Mouse (Mus musculus): ENCODE results near the gene Errfi1.

Gene Errfi1

DNA sequence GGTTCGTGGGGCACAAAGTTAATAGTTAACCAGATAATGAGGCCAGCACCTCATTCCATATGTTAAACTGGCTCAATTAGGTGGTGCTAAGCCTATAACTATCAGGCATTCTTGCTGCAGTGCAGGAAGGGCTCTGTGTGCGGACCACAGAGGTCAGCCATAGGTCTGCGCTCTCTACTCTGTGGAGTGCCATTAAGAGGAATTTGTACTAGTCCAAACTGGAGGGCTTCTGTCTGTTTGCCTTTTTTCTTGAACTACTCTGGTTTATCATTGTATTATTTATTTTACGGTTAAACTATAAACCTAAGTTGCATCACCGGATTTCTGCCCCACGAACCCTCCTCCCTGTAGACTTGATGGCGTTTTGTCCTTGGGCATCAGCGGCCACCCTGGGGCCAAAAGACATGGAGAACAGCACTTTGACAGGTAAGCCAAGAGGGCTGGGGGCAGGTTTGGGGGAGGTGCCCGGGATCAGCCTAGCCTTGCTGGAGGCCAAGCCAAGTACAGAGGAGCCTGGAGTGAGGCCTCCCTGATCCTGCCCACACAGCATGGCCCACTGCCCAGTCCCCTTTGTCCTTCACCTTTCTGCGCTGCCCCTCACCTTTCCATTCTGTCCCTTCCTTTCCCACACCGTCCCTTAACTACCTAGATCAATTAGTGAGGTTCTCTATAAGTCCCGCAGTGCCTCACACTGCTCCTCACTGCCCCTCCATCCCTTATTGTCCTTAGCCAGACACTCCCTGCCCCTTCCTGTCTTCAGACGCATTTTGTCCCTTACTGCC, at the start of gene Errfi1:
TSS of gene Errfi1 (plus strand) at position 240 of the 782 bp plus-strand sequence.
- DNase-seq: peak; percentile 23 to 34

DNA sequence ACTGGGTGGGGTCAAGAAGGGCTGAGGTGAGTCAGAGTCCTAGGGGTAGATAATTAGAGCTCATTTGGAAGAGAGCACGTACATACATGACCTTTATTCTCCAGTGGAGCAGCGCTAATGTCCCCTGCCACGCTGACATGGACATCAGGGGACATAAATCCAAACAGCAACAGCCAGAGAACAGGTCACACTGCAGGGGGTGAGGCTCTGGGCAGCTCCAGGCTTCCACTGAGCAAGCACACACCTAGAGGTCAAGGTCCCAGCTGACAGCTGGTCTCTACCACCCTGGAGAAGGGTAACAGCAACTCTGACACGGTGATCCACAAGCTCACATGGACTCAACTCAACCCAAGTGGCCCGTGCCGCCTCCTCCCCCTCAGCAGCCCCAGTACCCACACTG, 49.5 kb upstream of the Errfi1 start:
- DNase-seq: no peak

DNA sequence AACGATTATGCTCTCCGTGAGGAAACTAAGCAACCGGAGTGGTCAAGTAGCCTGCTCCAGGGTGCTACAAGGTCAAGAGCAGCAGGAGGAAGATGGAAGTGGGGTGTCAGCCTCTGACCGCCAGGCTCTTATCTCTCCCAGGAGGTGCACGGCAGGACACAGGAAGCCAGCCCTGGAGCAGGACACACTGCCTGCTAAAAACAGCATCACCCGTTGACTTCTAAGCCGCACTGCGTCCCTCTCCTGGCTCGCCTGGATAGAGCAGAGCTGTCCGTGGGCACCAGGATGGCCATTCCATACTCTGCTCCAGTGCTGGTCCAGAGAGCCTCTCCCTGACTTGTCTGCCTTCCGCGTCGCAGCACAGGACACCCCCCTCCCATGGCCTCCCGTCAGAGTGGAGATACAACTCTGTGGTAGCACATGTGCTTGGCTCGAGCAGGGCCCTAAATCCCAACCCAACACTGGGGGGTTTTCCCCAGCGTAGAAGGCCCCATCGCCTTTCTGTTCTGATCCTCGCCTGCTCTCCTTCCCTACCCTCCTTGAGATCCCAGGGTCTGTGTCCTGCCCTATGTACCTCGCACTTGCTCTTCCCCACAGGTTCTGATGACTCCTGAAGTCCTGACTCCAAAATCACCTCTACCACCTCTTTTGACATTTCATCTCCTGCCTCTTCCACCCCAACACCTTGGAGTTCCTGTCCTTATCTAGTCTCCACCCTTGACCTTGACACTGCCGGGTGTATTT, 45.8 kb upstream of the Errfi1 start:
- no peak for DNase-seq

DNA sequence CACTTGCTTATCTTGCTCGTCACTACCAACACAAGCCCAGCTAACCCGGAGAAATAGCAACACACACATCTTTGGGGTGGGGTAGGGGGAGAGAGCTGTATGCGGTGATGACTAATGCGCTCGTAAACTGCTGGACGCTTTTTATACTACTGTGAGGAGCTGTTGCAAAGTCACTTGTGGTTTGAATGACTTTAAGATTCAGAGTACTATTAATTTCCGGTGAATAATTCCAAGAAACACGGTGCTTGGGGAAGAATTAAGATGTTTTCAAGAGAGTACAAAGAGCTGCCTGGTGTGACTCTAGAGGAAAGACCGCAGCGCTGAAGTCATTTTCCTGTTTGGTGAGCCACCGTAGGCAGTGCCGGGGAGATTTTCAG, 45.3 kb upstream of the Errfi1 start:
- DNase-seq: no peak

DNA sequence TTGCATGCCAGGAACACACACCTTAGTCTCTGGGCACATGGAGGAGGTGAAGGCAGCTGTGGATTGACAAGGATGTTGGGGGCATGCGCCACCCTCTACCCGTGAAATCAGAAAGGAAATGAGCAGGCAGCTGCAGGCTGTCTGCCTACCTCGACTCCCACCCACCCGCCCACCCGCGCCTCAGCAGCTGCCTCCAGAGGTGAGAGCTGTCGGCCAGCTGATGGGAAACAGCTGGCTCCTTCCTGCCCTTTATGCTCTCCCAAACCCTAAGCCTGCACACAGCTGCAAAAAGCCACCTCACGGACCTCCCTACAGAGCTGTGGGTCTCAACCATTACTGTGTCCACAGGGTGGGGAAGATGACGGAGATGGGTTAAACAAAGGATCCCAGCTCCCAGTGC, 44.4 kb upstream of the Errfi1 start:
- DNase-seq: no peak

DNA sequence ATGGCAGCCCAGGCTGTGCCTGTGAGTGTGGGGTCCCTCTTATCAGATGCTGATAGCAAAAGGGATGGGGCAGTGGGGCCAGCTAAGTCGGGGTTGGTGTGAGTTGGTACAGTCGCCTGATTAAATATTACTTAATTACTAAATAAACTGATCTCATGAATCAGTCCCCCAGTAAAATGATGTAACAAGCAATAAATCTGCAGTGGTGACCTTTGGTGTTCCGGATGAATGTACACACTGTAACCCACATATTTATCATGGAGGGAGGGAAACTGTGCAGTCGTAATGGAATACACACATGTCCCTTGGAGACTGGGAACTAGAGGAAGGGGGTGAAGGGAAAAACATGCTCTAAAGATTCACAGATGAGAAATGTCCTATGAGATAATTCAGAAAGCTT, 38.6 kb upstream of the Errfi1 start:
- no peak for DNase-seq

DNA sequence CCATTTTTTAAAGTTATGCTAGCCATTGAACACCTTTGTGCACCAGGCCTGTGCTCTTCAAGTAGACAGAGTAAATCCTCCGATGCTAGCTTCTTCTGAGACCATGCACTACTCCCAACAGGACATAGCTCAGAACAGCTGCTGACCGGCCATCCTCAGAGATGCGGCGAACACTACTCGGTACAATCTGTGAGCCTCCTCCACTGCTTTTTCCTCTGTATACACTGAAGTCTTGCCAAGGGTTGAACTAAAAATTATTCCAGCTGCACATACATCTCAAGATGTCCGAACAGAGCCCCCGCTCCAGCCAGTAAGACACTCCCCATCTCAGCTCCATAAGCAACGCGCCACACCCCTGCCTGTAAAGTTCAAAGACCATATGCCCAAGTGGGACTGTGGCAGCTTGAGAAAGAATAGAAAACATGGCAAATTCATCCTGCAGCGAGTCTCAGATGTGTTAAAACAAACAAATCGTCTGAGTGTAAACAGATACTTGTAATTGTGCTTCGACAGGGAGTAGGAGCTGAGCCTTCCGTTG, 37.2 kb upstream of the Errfi1 start:
- DNase-seq: no peak

DNA sequence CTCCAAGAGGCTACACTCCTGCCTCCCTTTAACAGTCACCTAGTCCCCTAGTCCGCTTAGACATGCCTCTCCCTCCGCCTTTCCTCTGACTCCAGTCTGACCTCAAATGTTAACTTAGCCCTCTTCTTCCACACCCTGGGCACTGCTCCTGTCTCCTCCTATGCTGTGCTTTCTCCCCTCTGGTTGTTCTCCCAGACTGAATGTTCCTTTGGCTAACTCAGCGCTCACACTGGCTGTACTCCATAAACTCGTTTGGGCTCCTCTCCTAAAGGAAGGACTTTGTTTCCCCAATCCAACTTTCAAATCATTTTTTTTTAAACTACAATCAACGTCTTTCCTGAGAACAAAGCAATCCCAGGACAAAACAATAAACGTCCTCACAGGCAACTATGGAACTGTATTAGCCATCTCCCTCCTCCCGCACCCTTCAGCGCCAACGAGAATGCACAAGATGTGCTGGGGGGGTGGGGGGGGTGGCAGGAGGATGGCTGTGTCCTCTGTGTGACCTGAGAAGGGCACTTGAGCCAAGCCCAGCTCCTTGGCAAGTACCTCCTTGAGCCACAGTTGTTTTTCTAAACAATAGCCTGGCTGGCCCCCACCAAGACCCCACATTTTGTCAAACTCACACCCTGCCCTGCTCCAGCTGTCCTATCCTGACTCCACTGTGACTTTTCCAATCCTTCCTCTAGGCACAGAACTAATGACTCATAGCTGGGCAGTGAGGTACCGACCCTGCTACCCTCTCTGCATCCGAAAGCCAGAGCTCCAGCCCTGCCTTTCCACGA, 34.4 kb upstream of the Errfi1 start:
- DNase-seq: no peak

DNA sequence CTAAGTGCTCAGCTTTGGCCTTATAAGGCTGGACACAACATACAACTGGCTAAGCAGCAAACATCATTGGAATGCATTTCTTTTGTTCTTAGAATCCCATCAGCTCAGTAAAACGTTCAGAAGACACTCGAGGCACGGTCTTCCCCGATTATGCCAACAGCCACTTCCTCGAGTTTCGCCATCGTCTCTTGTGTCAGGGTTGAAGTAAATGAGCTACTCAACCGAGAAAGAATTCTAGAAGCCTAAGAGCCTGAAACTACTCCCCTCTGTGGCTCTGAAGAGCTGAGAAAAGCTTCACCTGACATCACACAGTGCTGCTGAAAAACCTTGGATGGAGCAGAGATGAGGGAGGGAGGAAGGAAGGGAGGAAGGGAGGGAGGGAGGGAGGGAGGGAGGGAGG, 32.3 kb upstream of the Errfi1 start:
- DNase-seq: no peak

DNA sequence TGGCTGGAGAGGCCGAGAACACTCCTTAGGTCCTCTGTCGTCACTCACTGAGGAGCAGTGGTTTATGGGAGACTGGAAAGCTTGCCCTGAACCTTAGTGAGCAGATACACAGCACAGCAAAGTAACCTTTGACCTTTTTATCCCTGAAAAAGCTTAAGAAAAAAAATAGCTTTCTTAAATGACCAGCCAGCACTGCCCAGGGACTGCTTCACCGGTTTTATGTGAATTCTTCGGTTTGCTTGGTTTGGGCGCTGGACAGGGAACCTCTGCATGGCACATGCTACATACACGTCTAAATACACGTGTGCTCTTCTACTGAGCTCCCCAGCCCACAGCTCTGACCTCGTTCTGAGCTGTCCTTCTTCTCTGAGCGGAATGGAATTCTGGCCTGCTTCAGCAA, 31.1 kb upstream of the Errfi1 start:
- DNase-seq: no peak

DNA sequence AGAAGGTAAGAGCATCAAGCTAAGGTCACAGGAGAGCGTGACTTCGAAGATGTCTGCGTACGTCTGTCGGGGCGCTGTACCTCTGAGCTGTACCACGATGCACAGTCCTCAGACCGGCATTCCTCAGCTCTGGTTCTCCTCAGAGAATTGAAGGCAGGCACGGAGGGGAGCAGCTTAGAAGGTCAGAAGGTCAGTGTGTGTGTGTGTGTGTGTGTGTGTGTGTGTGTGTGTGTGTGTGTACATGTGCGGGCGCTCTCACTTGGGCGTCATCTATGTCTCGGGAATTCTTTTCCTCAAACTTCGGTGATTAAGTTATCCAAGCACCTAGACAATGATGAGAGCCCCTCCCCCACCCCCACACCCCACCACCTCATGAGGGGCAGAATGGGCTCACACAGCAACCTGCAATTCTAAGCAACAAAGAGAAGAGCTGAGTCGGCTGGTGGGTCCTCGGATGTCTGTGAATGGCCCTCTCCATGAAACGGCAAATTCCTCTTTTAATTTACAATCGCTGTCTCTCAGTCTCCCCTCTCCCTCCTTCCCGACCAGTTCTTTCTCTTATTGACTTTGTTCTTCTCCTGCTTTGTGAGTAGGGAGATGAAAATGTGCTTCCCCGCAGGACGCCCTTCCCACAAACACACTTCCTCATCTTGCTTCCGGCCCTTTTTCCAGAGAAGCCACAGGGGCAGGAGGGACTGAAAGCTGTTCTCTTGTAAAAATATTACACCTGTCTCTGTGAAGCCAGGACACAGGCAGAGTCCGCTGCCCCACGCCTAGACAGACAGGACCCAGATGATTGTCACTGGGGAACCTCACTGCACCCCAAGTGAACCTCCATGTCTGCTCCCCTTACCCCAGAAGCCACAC, 29.9 kb upstream of the Errfi1 start:
- no peak for DNase-seq

DNA sequence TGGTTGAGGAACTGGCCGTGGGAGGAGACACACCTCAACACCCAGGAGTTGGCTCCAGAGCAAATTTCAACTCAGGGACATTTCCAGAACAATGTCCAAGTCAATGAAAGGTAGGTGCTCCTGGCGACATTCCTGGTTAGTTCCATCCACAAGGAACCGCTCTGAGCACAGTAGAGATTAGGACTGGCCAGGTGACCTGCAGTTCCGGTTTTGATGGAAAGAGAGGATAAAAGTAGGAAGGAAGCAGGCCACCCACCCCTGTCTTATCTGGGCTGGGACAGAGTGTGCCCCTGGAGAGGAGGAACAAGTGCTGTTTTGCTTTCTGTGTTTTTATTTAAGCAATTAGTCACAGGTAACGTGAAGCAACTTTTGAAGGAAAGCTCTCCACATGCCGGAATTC, 28.8 kb upstream of the Errfi1 start:
- no peak for DNase-seq

DNA sequence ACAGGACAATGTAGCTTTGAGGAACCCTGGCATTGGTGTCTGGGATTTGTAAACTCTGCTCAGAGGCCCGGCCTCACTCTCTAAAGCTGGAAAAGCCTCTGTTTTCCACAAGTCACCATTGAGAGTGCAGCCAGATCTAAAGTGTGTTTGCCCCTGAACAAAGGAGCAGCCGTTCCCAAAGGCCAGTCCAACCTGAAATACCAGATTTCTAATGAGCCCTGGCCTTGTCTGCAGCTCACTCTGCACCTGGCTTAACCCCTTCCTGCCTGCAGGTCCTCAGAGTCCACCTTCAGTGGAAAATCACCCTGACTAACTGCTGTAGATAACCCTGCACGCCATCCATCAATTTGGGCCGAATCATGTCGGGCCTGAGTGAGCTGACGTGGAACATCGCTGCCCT, 28.2 kb upstream of the Errfi1 start:
- no peak for DNase-seq

DNA sequence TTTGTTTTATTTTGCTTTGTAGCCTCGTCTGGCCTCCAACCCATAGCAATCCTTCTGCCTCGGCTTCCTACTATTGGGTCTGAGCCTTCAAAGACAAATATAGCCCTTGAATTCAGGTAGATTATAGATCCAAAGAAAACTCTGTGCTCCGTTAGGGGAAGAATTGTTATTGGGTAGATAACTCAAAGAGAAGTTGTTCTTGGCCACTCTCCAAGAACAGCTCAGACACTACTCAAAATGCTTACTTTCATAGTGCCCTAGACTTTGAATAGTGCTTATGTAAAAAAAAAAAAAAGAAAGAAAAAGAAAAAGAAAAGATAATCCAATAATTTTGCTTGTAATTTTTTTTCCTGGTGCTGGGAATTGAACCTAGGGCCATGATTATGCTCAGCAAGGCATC, 22.4 kb upstream of the Errfi1 start:
- no peak for DNase-seq

DNA sequence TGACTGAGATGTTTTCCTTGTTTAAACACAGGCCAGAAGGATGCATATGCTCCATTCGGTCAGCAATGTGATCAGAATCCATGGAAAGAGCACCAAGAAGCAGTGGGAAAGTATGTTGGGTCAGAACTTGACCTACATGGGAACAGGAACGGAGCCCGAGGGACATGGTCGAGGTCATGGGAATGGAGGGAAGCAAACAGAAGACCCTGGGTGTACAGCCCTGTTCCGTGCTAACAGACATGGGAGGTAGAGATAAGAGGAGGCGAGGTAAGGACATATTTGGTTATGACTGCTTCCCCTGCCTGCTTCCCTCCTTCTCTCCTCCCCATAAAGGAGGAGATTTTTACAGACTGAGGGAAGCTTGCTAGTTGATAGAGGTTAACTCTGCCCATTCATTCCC, 21.8 kb upstream of the Errfi1 start:
- DNase-seq: no peak

DNA sequence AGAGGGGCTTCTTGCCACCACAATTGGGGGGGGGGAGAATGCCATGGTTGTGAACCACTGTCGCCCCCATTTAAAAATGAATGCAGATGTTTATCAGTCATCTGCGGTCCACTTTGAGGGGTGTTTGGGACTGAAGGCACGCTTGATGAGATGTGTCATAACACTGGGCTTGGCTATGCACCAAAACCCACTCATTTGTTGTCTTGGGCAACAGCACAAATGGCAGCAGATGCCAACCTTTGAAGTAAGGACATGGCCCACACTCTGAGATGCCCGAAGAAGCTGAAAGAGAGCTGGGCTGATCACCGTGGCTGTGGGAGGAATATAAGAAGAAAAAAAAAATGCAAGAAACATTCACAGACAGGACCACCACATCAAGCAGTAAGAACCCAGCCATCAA, 18.6 kb upstream of the Errfi1 start:
- DNase-seq: no peak

DNA sequence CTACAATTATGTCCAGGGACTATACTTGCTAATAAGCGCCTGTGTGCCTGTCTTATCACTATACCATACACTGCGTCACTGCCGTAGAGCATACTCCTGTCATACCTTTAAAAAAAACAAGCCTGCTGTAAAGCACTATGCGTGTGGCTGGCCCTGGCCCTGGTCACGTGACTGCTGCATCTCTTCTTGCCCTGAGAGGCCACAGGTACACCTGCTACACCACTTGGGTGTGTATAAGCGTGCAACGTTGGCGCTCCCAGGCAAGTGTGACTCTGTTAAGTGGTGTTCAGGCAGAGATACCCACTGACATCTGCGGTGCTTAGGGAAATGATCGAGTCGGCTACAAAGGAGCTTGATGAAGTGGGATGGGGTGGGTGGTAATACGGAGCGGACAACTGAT, 17.5 kb upstream of the Errfi1 start:
- no peak for DNase-seq

DNA sequence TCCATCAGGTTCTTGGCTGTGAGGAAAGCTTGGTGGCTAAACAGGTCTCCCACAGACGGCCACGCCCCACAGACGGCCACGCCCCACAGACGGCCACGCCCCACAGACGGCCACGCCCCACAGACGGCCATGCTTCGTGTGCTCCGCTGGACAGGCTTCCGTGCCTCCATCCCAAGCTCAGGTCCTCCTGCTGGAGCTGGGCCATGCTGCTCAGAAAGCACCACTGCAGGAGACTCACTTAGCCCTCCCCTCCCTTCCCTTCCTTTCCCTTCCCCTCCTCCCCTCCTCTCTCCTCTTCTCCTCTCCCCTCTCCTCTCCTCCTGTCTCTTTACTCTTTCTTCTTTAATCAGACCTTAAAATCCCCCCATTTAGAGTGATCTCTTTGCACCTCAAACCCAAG, 16.8 kb upstream of the Errfi1 start:
- no peak for DNase-seq

DNA sequence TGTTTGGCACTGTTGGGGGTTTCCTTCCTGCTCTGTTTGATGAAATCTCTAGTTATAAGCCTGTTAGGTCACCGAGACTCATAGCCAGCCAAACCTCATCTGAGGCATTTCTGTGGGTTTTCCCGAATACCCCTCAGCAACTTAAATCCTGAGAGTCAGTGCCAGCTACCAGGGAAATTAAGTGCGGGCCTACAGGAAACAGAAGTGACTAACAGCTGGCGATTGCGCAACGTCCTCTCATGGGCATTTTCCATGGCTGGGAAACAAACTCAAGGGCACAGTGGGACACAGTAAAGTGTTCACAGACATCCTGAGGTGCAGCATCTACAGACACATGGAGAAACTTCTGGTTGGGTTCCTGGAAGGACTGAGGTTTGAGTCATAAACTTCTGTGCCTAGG, 16.3 kb upstream of the Errfi1 start:
- DNase-seq: no peak

DNA sequence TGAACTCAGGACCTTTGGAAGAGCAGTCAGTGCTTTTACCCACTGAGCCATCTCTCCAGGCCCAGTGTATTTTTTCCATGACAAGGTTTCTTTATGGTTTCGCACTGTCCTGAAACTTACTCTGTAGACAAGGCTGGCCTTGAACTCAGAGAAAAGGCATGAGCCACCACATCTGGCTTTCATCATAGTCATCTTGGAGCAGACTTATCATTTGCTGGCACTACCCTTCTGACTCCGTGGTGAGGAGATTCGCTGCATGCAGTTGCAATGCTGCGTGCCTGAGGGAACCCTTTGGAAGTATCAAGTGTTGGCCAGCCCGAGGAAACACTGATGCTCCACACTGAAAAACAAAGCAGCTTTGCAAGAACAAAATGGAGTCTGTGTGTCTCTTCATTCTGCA, 11.7 kb upstream of the Errfi1 start:
- no peak for DNase-seq

DNA sequence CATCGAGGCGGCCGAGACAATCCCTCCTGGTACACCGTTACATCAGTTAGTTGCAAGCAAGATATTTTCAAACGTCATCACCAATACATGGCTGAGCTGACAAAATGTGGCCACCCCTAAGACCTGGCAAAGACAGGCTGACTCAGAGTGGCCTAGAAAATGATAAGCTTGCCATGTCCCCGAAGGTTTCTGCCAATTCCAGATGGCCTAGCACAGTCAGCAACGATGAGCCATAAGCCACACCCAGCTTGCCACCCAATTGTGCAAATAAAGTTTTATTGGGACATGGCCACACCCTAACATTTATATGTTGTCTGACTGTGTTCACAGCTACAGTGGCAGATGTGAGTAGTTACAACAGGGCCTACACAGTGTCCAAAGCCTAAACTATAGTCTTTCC, 10.5 kb upstream of the Errfi1 start:
- no peak for DNase-seq

DNA sequence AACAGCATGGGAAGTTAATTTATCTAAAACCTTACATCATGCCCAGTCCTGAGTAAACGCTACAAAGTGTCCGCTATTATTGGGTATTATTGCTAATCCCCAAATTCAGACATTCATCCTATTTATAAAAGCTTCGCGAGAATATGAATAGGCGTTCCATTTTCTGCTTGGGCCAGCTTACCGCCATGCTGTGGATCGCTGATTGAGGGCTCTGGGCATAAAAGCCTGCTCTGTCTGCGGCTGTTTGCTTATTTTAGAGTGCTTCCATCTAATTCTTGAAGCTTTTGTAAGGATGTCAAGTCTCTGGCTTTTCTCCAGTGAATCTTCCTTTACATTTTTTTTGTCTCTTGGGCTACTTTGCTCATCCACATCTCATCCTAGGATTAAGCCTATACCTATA, 7.4 kb upstream of the Errfi1 start:
- DNase-seq: no peak

DNA sequence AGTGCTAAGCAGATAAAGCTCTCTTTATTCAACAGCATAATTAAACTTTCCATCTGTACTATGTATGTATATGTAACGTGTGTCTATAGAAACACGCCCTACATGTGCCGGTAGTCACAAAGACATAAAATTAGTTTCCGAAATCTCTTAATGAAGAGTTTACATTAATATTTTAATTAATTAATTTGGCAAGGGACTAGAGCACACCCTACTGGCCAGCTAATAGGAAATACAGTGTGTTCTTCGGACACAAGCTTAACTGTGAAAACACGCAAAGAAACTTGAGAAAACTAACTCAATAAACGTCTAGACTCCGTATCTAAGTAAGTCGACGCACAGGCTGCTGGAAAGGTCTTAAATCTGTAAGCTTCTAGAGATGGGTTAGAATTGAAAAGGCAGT, 3.8 kb upstream of the Errfi1 start:
- DNase-seq: no peak
